Mouse (Mus musculus) forelimb bud, embryonic 11.5 days (tissue): ENCODE data around the gene Clca3b.
"Not testable (repeated sequence)": the region's sequence is repeated elsewhere in the genome, so short reads cannot be mapped to it uniquely, and the experiment has no call there.

Experiments
- DNase-seq: peaks from one replicate; pipeline ENCODE4 v3.0.0-alpha.2; 2012; ENCODE audit warnings: low read depth, low spot score

The Clca3b gene

DNA sequence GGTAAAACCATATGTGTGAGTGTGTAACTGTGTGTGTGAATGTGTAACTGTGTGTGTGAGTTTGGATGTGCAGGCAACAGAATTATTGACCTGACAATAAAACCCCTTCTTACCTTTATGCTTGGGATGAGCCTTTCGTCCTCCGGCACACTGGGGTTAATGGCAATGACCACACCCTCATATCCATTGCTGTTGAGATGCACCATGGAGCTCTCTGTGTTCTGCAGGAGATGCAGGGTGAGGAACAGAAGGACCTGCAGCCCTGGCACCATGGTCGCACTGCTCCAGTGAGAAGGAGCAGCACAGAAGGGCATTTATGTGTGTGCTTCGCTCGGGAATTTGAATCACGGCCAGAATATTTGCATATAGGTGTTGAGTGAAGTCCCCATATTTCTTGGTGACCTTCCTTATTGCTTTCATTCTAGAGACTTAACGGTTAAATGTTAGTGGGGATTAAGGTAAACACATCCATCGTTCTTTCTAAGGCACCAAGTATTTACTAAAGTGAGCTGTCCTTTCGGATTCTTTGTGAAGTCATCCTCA lies at the start of gene Clca3b:
Clca3b (minus strand) TSS at position 344 of the 543 bp plus-strand sequence.
- not testable (repeated sequence) for DNase-seq

DNA sequence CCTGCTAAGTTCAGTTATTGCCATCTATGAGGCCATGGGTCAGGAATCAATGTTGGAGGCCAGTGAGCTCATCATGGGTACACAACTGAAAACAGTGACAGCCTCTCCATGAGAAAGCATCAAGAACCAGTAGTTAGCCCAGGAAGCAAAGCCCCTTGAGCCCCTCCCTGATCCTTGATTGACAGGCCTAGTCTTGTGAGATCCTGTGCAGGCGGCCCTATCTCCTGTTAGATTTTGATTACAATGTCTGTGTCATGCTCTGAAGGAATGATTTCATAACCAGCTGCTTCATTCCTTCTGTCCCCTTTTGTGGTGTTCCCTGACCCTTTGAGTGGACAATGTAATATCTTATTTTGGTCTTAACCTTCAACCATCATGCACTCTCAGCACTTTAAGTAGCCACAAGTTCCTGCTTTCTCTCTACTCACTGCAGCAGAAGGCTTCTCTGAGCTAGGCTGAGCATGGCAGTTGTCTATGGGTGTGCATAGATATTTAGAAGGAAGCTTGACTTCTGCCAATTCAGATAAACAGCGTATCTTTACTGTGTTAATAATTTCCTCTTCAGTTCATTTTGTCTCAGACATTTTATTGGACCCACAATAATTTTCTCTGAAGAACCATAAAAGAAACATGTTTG lies 48.0 kb upstream of the Clca3b start:
- no peak for DNase-seq

DNA sequence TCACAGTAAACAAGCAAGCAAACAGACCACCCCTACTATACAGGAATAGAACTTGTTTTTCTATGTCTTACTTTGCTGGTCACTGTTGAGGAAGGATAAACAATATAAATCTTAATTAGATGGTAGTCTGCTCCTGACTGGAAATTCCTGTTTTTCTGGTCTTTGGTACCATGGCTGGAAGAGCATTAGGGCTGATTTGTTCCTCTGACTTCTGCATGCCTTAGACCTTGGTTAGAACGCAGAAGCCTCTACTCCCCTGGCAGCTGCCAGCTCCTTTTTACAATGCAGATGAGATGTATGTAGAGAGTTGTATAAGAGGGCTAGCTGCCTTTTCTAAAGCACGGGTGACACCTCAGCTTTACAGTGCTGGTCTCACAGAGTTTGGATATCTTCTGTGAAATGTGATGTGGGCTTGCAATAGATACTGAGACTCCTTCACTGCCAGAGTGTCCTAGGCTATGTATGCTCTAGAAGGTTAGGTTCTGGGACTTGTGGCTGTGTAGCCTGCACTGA lies 41.1 kb upstream of the Clca3b start:
- DNase-seq, result no peak

DNA sequence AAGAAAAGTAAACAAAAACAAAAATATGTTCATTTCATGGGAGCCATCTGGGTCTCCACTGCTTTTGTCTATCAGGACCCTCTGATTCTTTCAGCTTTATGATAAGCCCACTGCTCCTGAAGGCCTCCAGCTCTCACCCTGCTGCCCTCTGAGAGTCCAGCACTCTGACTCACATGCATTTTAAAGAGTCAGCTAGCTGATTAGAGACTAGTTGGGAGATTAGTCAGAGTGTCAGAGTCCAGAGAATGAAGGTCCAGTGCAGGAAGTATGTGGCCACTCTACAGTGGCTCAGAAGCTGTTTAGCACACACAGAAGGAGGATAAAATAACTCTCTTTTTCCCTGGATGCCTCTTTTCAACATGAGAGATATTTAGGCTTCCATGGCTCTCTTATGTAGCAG lies 37.8 kb upstream of the Clca3b start:
- DNase-seq, result no peak

DNA sequence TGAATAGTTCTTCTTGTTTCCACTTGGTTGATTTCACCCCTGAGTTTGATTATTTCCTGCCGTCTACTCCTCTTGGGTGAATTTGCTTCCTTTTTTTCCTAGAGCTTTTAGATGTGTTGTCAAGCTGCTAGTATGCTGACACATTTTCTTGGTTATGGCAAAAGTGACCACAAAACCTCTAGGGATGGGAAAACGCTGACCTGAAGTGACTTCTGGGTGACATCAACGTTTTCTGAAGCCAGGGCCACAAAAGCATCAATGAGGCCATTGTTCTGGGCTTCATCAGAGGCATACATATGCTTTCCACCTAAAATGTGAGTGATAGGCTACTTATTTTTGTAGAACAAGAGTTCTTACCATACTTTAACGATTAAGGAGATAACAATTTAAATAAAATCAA lies 22.9 kb upstream of the Clca3b start:
- not testable (repeated sequence) for DNase-seq

DNA sequence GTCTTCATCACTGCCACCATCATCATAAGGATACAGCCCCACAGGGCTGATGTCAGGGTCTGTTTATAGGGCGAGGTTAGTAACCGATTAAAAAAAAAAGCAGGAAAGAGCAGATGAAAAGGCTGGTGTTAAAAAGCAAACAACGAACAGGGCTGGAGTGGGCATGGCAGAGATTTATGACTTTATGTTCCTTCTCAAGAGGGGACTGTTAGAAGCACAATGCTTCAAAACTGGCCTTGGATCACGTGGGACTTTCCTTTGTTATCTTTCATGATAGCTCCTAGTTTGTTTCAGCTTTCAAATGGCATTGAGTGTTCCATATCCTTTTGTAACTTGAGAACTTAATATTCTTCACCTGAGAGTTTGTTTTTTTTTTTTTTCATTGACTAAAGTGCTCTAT lies 427 bp upstream of the Clca3b start:
- DNase-seq, result no peak

DNA sequence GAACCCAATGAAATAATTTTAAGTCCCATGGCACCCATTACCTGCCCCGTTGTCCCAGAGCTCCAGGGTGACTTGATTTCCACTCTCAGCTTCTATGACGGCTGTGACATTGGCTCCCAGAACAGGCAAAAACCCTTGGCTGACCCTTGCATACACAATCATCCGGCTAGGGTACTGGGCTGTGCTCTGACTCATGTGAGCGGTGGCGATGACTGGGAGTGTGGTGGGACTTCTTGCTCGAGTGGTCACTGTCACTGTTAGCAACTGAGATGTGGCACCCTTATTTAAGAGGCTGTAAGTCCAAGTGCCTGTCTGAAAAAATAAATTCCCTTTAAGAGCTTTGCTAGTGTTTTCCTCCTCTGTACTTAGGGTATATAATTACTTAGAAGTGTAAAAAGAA lies 21.9 kb downstream of the Clca3b start:
- DNase-seq, result no peak

DNA sequence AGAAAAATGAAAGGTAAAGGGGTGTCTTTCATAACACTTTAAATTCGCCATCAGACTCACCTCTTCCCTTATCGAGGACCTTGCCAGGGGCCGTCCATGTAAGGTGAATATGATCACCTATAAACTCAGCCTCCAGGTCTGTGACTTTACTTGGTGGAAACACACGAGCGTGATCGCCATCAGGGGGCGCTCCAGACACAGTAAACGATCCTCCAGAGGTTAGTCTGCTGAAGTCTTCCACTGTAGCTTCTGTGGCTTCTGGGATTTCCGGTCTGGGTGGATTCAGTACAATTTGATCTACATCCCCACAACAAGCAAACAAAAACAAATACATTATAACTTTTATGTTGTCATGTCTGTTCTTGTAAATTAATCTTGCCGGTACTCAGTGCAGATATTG lies 24.0 kb downstream of the Clca3b start:
- peak; percentile 78 for DNase-seq

DNA sequence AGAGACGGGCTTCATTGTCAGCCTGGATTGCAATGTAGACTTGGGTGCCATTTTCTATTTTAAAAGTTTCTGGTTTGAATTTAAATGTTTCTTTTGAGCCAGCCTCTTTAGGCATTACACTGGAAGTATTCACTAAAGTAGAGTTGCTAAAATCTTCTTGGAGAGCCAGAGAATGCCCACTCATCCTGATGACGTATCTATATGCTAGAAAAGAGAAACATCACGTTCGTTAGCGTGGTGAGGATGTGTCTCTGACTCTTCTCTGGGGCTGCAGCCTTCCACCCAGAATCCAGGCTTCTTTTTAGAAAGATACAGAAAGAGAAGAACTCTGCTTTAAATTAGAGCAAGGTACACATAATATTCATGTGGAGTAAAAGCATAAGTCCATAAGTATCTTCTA lies 25.8 kb downstream of the Clca3b start:
- DNase-seq, result no peak

DNA sequence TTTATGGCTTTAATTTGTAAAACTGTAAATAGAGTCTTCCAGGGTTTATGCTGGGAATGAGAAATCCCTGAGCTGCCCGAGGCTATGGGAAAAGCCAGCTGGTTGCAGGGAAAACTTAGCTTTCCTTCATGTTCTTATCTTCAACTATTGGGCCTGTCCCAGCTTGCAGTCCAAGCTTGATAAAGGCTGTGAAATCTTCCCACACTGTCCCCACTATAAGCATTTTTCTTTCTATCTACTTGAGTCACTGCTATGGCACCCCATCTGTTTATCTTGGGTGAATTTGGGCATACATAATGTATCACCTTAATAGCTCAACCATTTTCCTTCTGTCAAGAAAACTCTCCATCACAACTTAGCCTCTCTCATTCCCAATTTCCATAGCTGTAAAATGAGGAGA lies 28.5 kb downstream of the Clca3b start:
- no peak for DNase-seq

DNA sequence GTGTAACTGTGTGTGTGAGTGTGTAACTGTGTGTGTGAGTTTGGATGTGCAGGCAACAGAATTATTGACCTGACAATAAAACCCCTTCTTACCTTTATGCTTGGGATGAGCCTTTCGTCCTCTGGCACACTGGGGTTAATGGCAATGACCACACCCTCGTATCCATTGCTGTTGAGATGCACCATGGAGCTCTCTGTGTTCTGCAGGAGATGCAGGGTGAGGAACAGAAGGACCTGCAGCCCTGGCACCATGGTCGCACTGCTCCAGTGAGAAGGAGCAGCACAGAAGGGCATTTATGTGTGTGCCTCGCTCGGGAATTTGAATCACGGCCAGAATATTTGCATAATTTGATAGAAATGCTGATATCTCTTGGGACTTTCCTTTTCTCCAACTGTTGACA lies 29.9 kb downstream of the Clca3b start, which contains the start of gene Clca3a2:
Clca3a2 (minus strand) TSS at position 276 of the 400 bp plus-strand sequence.
- not testable (repeated sequence) for DNase-seq

DNA sequence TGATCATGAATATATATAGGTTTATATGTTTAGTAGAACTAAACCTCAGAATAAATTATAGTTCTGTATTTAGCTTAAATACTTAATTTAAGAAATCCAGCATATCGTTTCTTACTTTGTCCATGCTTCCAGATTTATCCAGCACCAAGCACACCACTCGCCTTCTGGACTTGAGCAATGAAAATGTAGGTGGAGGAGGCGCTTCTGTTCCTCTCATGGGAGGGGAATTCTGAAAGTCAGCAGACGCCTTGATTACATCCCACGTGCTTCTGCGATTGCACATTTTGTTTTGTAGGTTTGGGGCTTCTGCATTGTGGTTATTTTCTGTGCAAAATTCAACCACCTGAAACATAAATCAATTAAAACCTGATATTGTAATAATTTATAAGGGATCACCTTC lies 35.8 kb downstream of the Clca3b start:
- DNase-seq, result not testable (repeated sequence)

DNA sequence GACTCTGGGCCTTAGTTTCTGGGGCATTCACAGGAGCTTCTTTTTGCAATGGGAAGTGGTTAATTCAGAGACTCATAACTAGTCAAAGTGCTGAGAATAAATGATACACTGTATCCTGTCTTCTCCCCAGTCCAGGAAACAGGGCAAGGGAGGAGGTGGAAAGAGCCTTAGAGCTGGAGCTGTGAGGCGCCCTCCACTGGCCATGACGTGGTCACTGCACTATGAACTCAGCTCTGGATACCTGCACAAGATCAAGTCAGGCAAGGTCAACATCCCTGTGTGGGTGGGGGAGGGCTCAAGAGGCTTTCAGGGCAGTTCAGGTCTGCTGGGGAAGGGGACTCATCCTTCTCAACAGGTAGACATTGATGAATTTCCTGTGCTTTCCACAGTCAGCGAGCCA lies 37.3 kb downstream of the Clca3b start:
- DNase-seq, result no peak

DNA sequence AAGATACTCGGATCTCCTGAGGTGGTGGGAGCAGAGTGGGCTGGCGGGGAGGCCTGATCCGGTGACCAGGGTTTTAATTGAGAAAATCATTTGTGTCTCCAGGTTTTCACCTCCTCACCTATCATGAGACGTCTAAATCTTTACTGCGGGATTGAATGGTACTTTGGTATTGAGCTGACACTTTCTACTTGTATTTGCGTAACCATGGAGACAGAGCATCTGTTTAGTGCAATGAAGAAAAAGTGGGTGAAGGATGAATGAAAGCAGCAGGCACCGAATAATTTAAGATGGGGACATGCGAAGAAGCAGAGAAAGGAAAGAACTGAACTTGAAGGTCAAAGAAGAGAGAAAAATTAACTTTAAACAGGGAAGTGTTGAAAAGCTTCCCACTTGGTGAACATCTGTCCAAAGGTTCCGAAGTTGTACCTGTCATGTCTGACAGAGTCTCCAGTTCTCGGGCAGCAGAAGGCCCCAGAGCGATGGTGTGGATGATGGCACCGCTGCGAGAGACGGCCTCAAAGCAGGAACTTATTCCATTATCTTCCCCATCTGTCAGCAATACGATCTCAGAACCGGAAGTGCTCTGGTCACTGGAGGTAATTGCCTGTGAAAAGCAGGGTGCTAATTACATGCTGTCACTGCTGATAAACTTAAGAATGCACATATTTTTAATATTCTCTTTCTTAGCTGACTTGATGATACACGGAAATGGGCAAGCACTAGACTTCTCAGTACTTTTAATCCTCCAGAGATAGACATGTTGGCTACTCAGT lies 40.8 kb downstream of the Clca3b start:
- DNase-seq, result not testable (repeated sequence)

DNA sequence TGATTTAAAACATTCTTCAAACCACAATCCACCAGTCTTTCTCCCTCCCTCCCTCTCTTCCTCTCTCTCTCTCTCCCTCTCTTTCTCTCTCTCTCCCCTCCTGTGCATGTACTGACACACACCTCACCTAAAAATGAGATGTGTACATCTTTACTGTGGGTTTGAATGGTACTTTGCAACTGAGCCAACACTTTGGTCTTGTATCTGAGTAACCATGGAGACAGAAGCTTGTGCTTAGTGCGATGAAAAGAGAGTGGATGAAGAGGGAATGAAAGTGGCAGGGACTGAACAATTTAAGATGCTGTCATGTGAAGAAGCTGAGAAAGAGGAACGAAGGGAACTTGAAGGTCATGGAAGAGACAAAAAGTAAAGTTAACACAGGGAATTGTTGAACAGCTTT lies 42.5 kb downstream of the Clca3b start:
- DNase-seq, result not testable (repeated sequence)

DNA sequence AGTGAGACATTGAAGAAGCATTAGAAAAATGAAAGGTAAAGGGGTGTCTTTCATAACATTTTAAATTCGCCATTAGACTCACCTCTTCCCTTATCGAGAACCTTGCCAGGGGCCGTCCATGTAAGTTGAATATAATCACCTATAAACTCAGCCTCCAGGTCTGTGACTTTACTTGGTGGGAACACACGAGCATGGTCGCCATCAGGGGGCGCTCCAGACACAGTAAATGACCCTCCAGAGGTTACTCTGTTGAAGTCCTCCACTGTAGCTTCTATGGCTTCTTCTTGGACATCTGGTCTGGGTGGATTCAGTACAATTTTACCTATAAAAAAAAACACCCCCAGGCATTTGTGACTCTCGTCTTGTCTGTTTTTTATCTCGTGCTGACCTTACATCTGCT lies 47.3 kb downstream of the Clca3b start:
- peak; percentile 42 for DNase-seq

DNA sequence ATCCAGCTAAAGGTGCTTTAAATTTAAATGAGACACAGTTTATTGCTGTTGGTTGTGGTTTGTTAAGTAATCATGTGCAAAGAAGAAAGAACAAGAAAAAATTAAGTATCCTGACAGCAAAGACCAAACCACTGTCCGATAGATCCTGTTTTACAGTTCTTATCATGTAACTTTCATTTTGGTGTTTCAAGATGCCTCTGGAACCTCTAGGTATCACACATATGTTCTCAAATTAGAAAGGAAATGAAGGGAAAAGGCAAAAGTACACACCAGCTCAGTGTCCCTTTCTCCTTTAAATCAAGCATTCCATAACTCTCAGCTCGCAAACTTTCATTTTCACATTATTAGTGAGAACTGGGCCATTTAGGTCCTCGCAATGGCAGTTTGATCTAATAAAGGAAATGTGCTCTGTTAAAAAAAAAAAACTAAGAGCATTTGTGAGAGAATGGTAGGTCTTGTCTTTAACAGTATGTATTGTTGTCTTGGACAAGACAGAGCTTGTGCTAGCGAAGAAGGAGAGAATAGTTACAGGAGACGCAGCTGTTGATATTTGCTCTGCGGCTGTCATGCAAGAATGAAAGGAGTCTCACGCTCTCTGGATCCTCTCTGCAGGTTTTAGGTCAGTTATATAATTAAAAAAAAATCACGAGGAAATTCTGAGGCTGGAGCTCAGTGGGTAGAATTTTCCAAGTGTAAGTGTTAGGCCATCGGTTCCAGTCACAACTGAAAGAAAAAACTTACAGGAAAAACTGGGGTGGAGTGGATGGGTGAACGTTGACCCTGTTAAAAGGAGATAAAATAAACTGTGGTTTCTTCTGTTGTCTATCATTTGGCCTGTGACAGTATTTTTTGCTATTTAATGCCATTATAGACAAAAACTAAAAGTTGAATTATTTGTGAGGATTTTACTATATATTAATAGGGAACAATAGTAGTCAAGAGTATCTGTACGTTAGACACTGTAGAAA lies 63.7 kb downstream of the Clca3b start:
- DNase-seq, result no peak
